Mouse (Mus musculus): ENCODE results near the gene Cyp2d22. TPM values are rescaled to one million over a fixed set of nuclear protein-coding genes. Genes with fewer than 3 reads are reported as not detected.

Gene Cyp2d22
- 20.4 TPM for polyA plus RNA-seq (2015; fragmentation: Illumina TruSeq; extraction: RNeasy Lipid Tissue Mini Kit (QIAGEN cat#74804); ENCODE audit: insufficient read depth, low read depth, low replicate concordance)

GRCm38 (mm10) chr15:82379871-82380713, at the start of gene Cyp2d22:
TSS of gene Cyp2d22 (minus strand) at chr15:82380260.

GRCm38 (mm10) chr15:82406981-82407380, 26.9 kb upstream of the Cyp2d22 start, which contains the start of gene Cyp2d10:
TSS of gene Cyp2d10 (minus strand) at chr15:82407195.

GRCm38 (mm10) chr15:82393922-82394321, 13.9 kb upstream of the Cyp2d22 start, which contains the start of gene Cyp2d11:
TSS of gene Cyp2d11 (minus strand) at chr15:82394022.

GRCm38 (mm10) chr15:82354126-82354945, 25.7 kb downstream of the Cyp2d22 start, which contains the start of gene Ndufa6:
TSS of gene Ndufa6 (minus strand) at chr15:82354322.

GRCm38 (mm10) chr15:82338593-82339112, 41.4 kb downstream of the Cyp2d22 start, which contains the start of the genes Naga, Pheta2 and Smdt1:
TSS of gene Naga (minus strand) at chr15:82338925.
TSS of gene Pheta2 (plus strand) at chr15:82338942.
TSS of gene Smdt1 (plus strand) at chr15:82338959.

Other genes with a start within 250 kb of the Cyp2d22 start
- gene Srebf2, start 233.1 kb downstream of the Cyp2d22 start, polyA plus RNA-seq (2015; fragmentation: Illumina TruSeq; extraction: RNeasy Lipid Tissue Mini Kit (QIAGEN cat#74804); ENCODE audit: insufficient read depth, low read depth, low replicate concordance), result 12.1 TPM
- not detected for gene Shisa8, start 167.4 kb downstream of the Cyp2d22 start, polyA plus RNA-seq (2015; fragmentation: Illumina TruSeq; extraction: RNeasy Lipid Tissue Mini Kit (QIAGEN cat#74804); ENCODE audit: insufficient read depth, low read depth, low replicate concordance)
- not detected for gene Tnfrsf13c, start 155.9 kb downstream of the Cyp2d22 start, polyA plus RNA-seq (2015; fragmentation: Illumina TruSeq; extraction: RNeasy Lipid Tissue Mini Kit (QIAGEN cat#74804); ENCODE audit: insufficient read depth, low read depth, low replicate concordance)
- not detected for gene Cenpm, start 135.5 kb downstream of the Cyp2d22 start, polyA plus RNA-seq (2015; fragmentation: Illumina TruSeq; extraction: RNeasy Lipid Tissue Mini Kit (QIAGEN cat#74804); ENCODE audit: insufficient read depth, low read depth, low replicate concordance)
- not detected for gene 1500009C09Rik, start 127.9 kb downstream of the Cyp2d22 start, polyA plus RNA-seq (2015; fragmentation: Illumina TruSeq; extraction: RNeasy Lipid Tissue Mini Kit (QIAGEN cat#74804); ENCODE audit: insufficient read depth, low read depth, low replicate concordance)
- gene Sept3, start 105.4 kb downstream of the Cyp2d22 start, polyA plus RNA-seq (2015; fragmentation: Illumina TruSeq; extraction: RNeasy Lipid Tissue Mini Kit (QIAGEN cat#74804); ENCODE audit: insufficient read depth, low read depth, low replicate concordance), result 1.0 TPM
- not detected for gene Wbp2nl, start 81.3 kb downstream of the Cyp2d22 start, polyA plus RNA-seq (2015; fragmentation: Illumina TruSeq; extraction: RNeasy Lipid Tissue Mini Kit (QIAGEN cat#74804); ENCODE audit: insufficient read depth, low read depth, low replicate concordance)
- gene Naga, start 41.3 kb downstream of the Cyp2d22 start, polyA plus RNA-seq (2015; fragmentation: Illumina TruSeq; extraction: RNeasy Lipid Tissue Mini Kit (QIAGEN cat#74804); ENCODE audit: insufficient read depth, low read depth, low replicate concordance), result 38.1 TPM
- gene Pheta2, start 41.3 kb downstream of the Cyp2d22 start, polyA plus RNA-seq (2015; fragmentation: Illumina TruSeq; extraction: RNeasy Lipid Tissue Mini Kit (QIAGEN cat#74804); ENCODE audit: insufficient read depth, low read depth, low replicate concordance), result not detected
- 65.3 TPM for gene Smdt1, start 41.3 kb downstream of the Cyp2d22 start, polyA plus RNA-seq (2015; fragmentation: Illumina TruSeq; extraction: RNeasy Lipid Tissue Mini Kit (QIAGEN cat#74804); ENCODE audit: insufficient read depth, low read depth, low replicate concordance)
- 106 TPM for gene Ndufa6, start 25.9 kb downstream of the Cyp2d22 start, polyA plus RNA-seq (2015; fragmentation: Illumina TruSeq; extraction: RNeasy Lipid Tissue Mini Kit (QIAGEN cat#74804); ENCODE audit: insufficient read depth, low read depth, low replicate concordance)
- not detected for gene Cyp2d11, start 13.8 kb upstream of the Cyp2d22 start, polyA plus RNA-seq (2015; fragmentation: Illumina TruSeq; extraction: RNeasy Lipid Tissue Mini Kit (QIAGEN cat#74804); ENCODE audit: insufficient read depth, low read depth, low replicate concordance)
- gene Cyp2d10, start 26.9 kb upstream of the Cyp2d22 start, polyA plus RNA-seq (2015; fragmentation: Illumina TruSeq; extraction: RNeasy Lipid Tissue Mini Kit (QIAGEN cat#74804); ENCODE audit: insufficient read depth, low read depth, low replicate concordance), result not detected
- gene Cyp2d9, start 53.2 kb upstream of the Cyp2d22 start, polyA plus RNA-seq (2015; fragmentation: Illumina TruSeq; extraction: RNeasy Lipid Tissue Mini Kit (QIAGEN cat#74804); ENCODE audit: insufficient read depth, low read depth, low replicate concordance), result not detected
- gene Cyp2d12, start 174.8 kb upstream of the Cyp2d22 start, polyA plus RNA-seq (2015; fragmentation: Illumina TruSeq; extraction: RNeasy Lipid Tissue Mini Kit (QIAGEN cat#74804); ENCODE audit: insufficient read depth, low read depth, low replicate concordance), result not detected
- not detected for gene Cyp2d34, start 240.7 kb upstream of the Cyp2d22 start, polyA plus RNA-seq (2015; fragmentation: Illumina TruSeq; extraction: RNeasy Lipid Tissue Mini Kit (QIAGEN cat#74804); ENCODE audit: insufficient read depth, low read depth, low replicate concordance)

Data from pancreas, adult 10 weeks (tissue).